Comparison of ENCODE assay signal across 8 mouse cellular contexts in the genomic region with DNA sequence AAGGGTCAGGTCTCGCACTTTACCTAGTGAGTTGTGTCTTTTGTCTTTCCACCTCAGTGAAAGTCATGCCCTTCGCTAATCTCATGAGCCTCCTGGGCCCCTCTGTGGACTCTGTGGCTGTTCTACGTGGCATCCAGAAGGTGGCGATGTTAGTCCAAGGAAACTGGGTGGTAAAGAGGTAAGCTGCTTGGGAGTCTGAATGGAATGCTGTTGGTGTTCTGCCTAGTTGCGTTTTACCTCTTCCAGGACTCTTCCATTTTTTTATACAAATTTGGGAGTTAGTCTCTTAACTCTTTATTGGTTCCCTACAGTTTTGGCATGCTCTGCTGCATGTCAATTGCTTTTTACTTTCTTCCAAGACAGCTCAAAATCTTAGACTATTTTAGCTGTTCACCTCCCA. TPM values are rescaled to one million over a fixed set of nuclear protein-coding genes. Genes with fewer than 3 reads are reported as not detected.
DNase-seq lines count a peak whose midpoint lies in the region; ATAC-seq lines count a peak whose summit lies in the region.

No protein-coding gene starts in this region.

- DNase-seq in cerebellum, postnatal 10 days: peak; percentile 68 to 71
- DNase-seq in urinary bladder, postnatal 36 days (ENCODE audit: low spot score in 2 of 2): peak; percentile 29 to 37
- no peak for DNase-seq in urinary bladder, adult 2 months (ENCODE audit: low spot score)
- peak; percentile 59 to 64 for DNase-seq in kidney, adult 8-10 months
- peak; percentile 30 to 51 for DNase-seq in lung, adult 18-20 months
- DNase-seq in skeletal muscle tissue, adult 2 months (ENCODE audit: low read depth, low spot score): peak; percentile 38

- no peak; the same call in 1 of the 2 replicates for ATAC-seq in cerebellum, adult (ENCODE audit: insufficient number of reproducible peaks, low FRiP score, low TSS enrichment)
- peak; percentile 82 for ATAC-seq in erythroblast, adult 5-6 weeks (replicated peaks; ENCODE audit: low FRiP score, poor library complexity, severe bottlenecking)

RNA-seq across cellular contexts. Expression of a gene that starts 17.2 kb away (rescaled TPM):
- 18.7 and 21.8 TPM in 2 replicates for polyA plus RNA-seq in urinary bladder, adult 2 months (2012; rRNA removed)
- 3.1 and 3.3 TPM in 2 replicates for total RNA-seq in erythroblast, adult 5-6 weeks (2015; ENCODE audit: low replicate concordance)
- total RNA-seq in erythroblast, adult 5-6 weeks (2017; ENCODE audit: low replicate concordance): 1.5 and 6.2 TPM in 2 replicates

RNA-seq across cellular contexts. Expression of a gene that starts 47.4 kb away (rescaled TPM):
- 36.9 and 39.7 TPM in 2 replicates for polyA plus RNA-seq in urinary bladder, adult 2 months (2012; rRNA removed)
- total RNA-seq in erythroblast, adult 5-6 weeks (2015; ENCODE audit: low replicate concordance): 501 and 553 TPM in 2 replicates
- total RNA-seq in erythroblast, adult 5-6 weeks (2017; ENCODE audit: low replicate concordance): 1,057 and 1,255 TPM in 2 replicates

RNA-seq across cellular contexts. Expression of a gene that starts 47.6 kb away (rescaled TPM):
- 1.1 and 1.7 TPM in 2 replicates for polyA plus RNA-seq in urinary bladder, adult 2 months (2012; rRNA removed)
- total RNA-seq in erythroblast, adult 5-6 weeks (2015; ENCODE audit: low replicate concordance): not detected in 2 replicates
- total RNA-seq in erythroblast, adult 5-6 weeks (2017; ENCODE audit: low replicate concordance): 0.26 TPM in 1 of 2 replicates, not detected in the other
